ENCODE assay signal across 9 mouse cellular contexts in the genomic region with DNA sequence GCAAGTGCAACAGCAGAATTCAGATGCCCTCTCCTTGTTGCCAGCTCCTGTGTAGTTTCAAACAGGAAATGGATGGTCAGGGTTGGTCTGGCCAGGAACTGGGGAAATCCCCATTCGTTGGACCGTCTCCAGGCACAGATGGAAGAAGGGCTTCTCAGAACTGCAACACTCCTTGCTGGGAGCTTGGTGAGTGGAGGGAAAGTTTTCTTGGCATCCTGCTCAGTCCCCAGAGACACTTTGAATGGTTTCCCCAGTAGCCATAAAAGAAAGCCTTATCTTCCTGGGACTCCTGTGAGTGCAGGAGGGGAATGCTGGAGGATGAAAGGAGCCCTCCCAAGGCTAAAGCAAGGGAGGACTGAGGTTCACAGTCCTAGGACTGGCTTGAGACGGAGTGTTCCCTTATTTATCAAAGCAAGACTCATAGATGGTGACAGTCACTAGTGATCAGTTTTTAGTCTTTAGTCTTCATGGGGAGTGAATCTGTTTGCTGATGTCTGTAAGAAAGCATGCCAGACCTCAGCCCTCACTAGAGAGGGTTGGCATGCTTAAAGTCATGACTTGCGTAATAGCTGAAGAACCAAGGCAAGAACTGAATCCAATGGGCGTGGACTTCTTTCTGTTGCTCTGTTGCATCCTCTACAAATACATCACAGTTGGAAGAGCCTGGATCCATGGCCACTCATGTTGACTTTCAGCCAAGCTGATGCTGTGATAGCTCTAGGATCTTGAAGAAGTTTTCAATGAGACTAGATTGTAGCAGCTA.
A peak's percentile ranks its signal among the peaks of the same experiment; 100 is the strongest.
DNase-seq lines count a peak whose midpoint lies in the region.
"Had no signal": no experiment of that assay in that cellular context is flagged by ENCODE, and none has a peak within 500 bp of the region (broad histone marks: within the 10 kb centered on the region; RNA-seq: fewer than 3 reads in every experiment).

No protein-coding gene starts in this region.

- DNase-seq in heart, adult 11 months = peak; percentile 97
- no peak for DNase-seq in heart, embryonic 10.5 days (ENCODE audit: low spot score)
- DNase-seq in 416B (ENCODE audit: low read depth) = peak; percentile 58
- DNase-seq in cerebellum, adult 11-12 months = peak; percentile 76
- peak; percentile 35 to 61 for DNase-seq in heart, postnatal 10 days
- peak; percentile 90 for DNase-seq in left cerebral cortex, postnatal 4 days
- DNase-seq in telencephalon, adult 2 months (ENCODE audit: low read depth, low spot score) = peak; percentile 21
- no peak for DNase-seq in forebrain, embryonic 10.5 days (ENCODE audit: extremely low spot score, low spot score)

- H3K36me3 ChIP-seq in heart, embryonic 10.5 days = no peaks in the 10 kb centered on the region
- H3K36me3 ChIP-seq in forebrain, embryonic 10.5 days (replicated peaks) = no peaks in the 10 kb centered on the region; the same call in 1 of the 2 replicates
- H3K36me3 ChIP-seq: liver, embryonic 15.5 days had no signal

- 77% methylated on average over 5 of the region's 5 CpGs for WGBS in heart, embryonic 10.5 days
- WGBS in forebrain, embryonic 10.5 days = 88% methylated on average over 5 of the region's 5 CpGs

- intact Hi-C loops in heart, postnatal 10 days (cut with DNase I) = no loop called here
- intact Hi-C loops in left cerebral cortex, postnatal 4 days (cut with DNase I) = no loop called here

- no peak overlapping the region for H3K4me3 ChIP-seq in heart, embryonic 10.5 days
- H3K4me3 ChIP-seq in forebrain, embryonic 10.5 days = no peak overlapping the region
- H3K4me3 ChIP-seq: liver, embryonic 15.5 days had no signal

- no peak overlapping the region for H3K27ac ChIP-seq in heart, embryonic 10.5 days
- H3K27ac ChIP-seq in forebrain, embryonic 10.5 days = no peak overlapping the region
- H3K27ac ChIP-seq: liver, embryonic 15.5 days had no signal

- no peaks in the 10 kb centered on the region for H3K27me3 ChIP-seq in heart, embryonic 10.5 days (ENCODE audit: insufficient read depth, poor library complexity, severe bottlenecking)
- no peaks in the 10 kb centered on the region for H3K27me3 ChIP-seq in forebrain, embryonic 10.5 days (ENCODE audit: poor library complexity, severe bottlenecking)
- H3K27me3 ChIP-seq: liver, embryonic 15.5 days had no signal

- H3K9me3 ChIP-seq in heart, embryonic 10.5 days = no peaks in the 10 kb centered on the region
- H3K9me3 ChIP-seq in forebrain, embryonic 10.5 days = no peaks in the 10 kb centered on the region
- H3K9me3 ChIP-seq: liver, embryonic 15.5 days had no signal

- peaks cover 13% of the 10 kb centered on the region for H3K4me1 ChIP-seq in heart, embryonic 10.5 days
- H3K4me1 ChIP-seq in forebrain, embryonic 10.5 days = peaks cover 34% of the 10 kb centered on the region
- H3K4me1 ChIP-seq: liver, embryonic 15.5 days had no signal

Comparison
In these comparisons a context has a peak if more than half of its experiments do, and no peak if none do; other contexts are left out.
1. DNase-seq: peak in heart, adult 11 months (single experiment), 416B (single experiment), cerebellum, adult 11-12 months (single experiment), heart, postnatal 10 days (2 of 2), left cerebral cortex, postnatal 4 days (single experiment) and telencephalon, adult 2 months (single experiment); none in heart, embryonic 10.5 days (single experiment) and forebrain, embryonic 10.5 days (single experiment).